Mouse (Mus musculus) stomach, embryonic 14.5 days (tissue): ENCODE results near the gene Cdh16. TPM values are rescaled to one million over a fixed set of nuclear protein-coding genes. Genes with fewer than 3 reads are reported as not detected.
"Not testable (repeated sequence)": the region's sequence is repeated elsewhere in the genome, so short reads cannot be mapped to it uniquely, and the experiment has no call there.

Source experiments
- ATAC-seq: fragments of 200-750 bp; cut with Nextera tagmentation; 2 replicates; pipeline ENCODE4 v1.8.0; 2017; ENCODE audit warnings: low read depth, moderate TSS enrichment; ENCODE audit not compliant: insufficient number of reproducible peaks, insufficient read depth, low FRiP score
- H3K27ac ChIP-seq: fragments of 300-500 bp; sonication (generic); 2 replicates; pipeline ENCODE4 v1.5.1; 2014; ENCODE audit warnings: mild to moderate bottlenecking, low read length, moderate library complexity, mixed read lengths
- H3K27me3 ChIP-seq: fragments of 300-500 bp; sonication (generic); 2 replicates; pipeline ENCODE4 v1.6.1; 2014; ENCODE audit warnings: low read length, control low read depth, mixed read lengths; ENCODE audit not compliant: control insufficient read depth, insufficient read depth
- H3K36me3 ChIP-seq: fragments of 300-500 bp; sonication (generic); 2 replicates; pipeline ENCODE4 v1.6.1; 2014; ENCODE audit warnings: mild to moderate bottlenecking, control low read depth, low read length, moderate library complexity, mixed read lengths; ENCODE audit not compliant: control insufficient read depth, insufficient read depth
- H3K4me1 ChIP-seq: fragments of 300-500 bp; sonication (generic); 2 replicates; pipeline ENCODE4 v1.6.1; 2014; ENCODE audit warnings: low read length, control low read depth, mixed read lengths; ENCODE audit not compliant: control insufficient read depth, insufficient read depth
- H3K4me2 ChIP-seq: fragments of 300-500 bp; sonication (generic); replicated peaks from 2 replicates; pipeline ENCODE4 v1.6.1; 2014; ENCODE audit warnings: low read depth, low read length, control low read depth
- H3K4me3 ChIP-seq: fragments of 300-500 bp; sonication (generic); 2 replicates; pipeline ENCODE4 v1.5.1; 2014; ENCODE audit warnings: low read depth, low read length, control low read depth
- H3K9ac ChIP-seq: fragments of 300-500 bp; sonication (generic); replicated peaks from 2 replicates; pipeline ENCODE4 v1.6.1; 2014; ENCODE audit warnings: low read depth, mild to moderate bottlenecking, control low read depth, low read length, moderate library complexity, mixed read lengths
- H3K9me3 ChIP-seq: fragments of 300-500 bp; sonication (generic); 2 replicates; pipeline ENCODE4 v1.6.1; 2016; ENCODE audit warnings: low read depth, low read length, control low read depth; ENCODE audit not compliant: control insufficient read depth
- WGBS: fragments of 180-500 bp; shearing (Covaris S2); extraction: QIAGEN DNeasy Blood & Tissue Kit; methylation state at CpG from one replicate; pipeline ENCODE4 v1.1.7; 2014; 5-methylcytosine and 5-hydroxymethylcytosine counted together
- polyA plus RNA-seq: library from polyadenylated mRNA; unstranded; fragments of >200 nt; fragmentation: Nextera tagmentation; extraction: Ambion mirVana; gene quantifications from 2 replicates; pipeline ENCODE4 v1.2.1, GENCODE M21; 2014

Cdh16 gene
- 4.9 and 6.0 TPM in 2 replicates for polyA plus RNA-seq

DNA sequence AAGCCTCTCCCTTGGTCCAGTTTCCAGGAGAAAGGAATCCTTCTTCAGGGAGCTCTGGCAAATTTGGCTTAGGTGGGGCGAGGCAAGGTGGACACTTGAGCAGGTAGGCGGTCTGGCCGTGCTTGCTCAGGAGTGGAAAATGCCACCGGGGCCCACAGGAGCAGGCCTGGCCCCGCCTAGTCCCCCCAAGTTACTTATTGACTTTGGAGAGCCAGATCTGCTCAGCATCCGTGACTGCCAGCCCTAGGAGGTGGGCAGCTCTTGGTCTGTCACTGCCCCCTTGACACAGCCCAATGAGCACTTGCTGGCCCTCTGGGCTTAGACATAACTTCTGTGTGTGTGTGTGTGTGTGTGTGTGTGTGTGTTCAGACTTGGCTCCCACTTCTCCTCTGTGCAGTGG, at the start of gene Cdh16:
TSS of gene Cdh16 (minus strand) at position 236 of the 400 bp plus-strand sequence.
- H3K27me3 ChIP-seq: no peaks in the 10 kb centered on the region
- H3K4me3 ChIP-seq: no peak within 1 kb of the TSS
- H3K36me3 ChIP-seq: no peaks in the 10 kb centered on the region
- no peak within 1 kb of the TSS for H3K4me2 ChIP-seq
- H3K27ac ChIP-seq: no peak within 1 kb of the TSS
- no peak within 1 kb of the TSS for H3K9ac ChIP-seq
- 54% methylated on average over 6 of the region's 6 CpGs for WGBS
- H3K4me1 ChIP-seq: no peaks in the 10 kb centered on the region
- peak; percentile 66 for ATAC-seq
- no peaks in the 10 kb centered on the region for H3K9me3 ChIP-seq

DNA sequence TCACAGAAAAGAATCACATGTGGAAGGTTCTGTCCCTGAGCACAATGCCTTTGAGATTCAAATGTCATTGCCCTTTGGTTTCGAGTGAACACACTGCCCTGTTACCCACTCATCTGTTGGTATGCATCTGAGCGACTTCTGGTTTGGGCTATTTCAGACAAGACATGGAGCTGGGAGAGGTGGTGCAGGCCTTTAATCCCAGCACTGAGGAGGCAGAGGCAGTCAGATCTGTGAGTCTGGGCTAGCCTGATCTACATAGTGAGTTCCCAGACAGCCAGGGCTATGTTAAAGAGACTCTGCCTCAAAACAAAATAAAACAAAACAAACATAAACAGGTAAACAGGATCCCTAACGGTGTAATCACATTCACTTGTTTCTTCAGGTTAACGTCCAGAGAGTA, 31.4 kb upstream of the Cdh16 start:
- Histone ChIP-seq H3K27me3 (no peaks in the 10 kb centered on the region), H3K27ac (no peak overlapping the region), H3K4me2 (no peak overlapping the region), H3K4me3 (no peak overlapping the region), H3K4me1 (no peaks in the 10 kb centered on the region), H3K36me3 (no peaks in the 10 kb centered on the region), H3K9me3 (no peaks in the 10 kb centered on the region), H3K9ac (no peak overlapping the region)
- ATAC-seq: no peak
- WGBS: 73% methylated on average over 4 of the region's 4 CpGs

DNA sequence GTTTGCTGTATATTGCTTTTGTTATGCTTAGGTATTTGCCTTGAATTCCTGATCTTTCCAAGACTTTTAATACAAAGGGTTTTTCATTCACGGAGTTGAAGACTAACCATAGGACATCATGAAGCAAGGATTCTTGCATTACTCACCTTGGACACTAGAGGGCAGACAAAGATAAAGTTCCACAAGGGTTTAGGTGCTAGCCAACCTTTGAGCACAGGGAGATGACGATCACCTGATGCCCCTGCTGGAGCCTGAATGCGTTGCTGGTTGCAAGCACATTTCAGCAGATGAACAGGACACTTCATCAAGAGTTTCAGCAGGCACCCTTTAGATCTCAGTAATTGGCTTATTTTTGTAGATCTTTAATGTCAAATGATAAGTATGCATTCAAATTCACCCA, 30.8 kb upstream of the Cdh16 start:
- WGBS: 3% methylated on average over 3 of the region's 3 CpGs
- Histone ChIP-seq H3K9ac (no peak overlapping the region), H3K27me3 (no peaks in the 10 kb centered on the region), H3K4me2 (no peak overlapping the region), H3K4me3 (no peak overlapping the region), H3K4me1 (no peaks in the 10 kb centered on the region), H3K36me3 (no peaks in the 10 kb centered on the region), H3K27ac (no peak overlapping the region), H3K9me3 (no peaks in the 10 kb centered on the region)
- ATAC-seq: 0 out of 2 replicates have a peak, but pooled peaks have one; percentile 65

DNA sequence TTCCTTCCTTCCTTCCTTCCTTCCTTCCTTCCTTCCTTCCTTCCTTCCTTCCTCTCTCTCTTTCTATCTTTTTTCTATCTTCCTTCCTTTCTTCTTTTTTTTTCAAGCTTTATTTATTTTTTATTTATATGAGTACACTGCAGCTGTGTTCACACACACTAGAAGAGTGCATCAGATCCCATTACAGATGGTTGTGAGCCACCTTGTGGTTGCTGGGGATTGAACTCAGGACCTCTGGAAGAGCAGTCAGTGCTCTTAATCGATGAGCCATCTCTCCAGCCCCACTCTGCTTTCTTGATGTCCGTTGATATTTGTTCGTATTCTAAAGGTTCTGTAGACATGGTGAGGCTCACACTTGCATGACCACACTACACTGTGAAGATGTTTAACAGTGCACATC, 20.0 kb upstream of the Cdh16 start:
- H3K4me2 ChIP-seq, ATAC-seq, H3K9ac ChIP-seq, H3K9me3 ChIP-seq, H3K36me3 ChIP-seq, H3K27me3 ChIP-seq, H3K27ac ChIP-seq, H3K4me3 ChIP-seq: not testable (repeated sequence)
- H3K4me1 ChIP-seq: peaks cover 13% of the 10 kb centered on the region
- WGBS: 68% methylated on average over 3 of the region's 3 CpGs

DNA sequence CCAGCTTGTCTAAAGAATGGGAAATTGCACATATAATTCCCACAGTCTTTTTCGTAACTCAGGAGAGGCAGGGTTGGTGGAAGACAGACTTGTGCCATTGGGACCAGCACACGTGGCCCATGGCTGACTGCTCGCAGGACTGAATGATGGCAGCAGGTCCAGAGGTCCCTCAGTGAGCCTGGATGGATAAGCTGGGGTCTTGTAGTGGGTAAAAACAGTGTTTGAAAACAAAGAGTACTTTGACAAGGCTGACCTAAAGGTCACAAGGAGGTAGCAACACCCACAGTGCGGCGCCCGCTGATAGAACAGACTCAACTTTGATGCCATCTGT, 18.1 kb upstream of the Cdh16 start:
- Histone ChIP-seq H3K36me3 (peaks cover 13% of the 10 kb centered on the region), H3K9me3 (no peaks in the 10 kb centered on the region), H3K9ac (peak overlapping the region; percentile 74; the same call in 1 of the 2 replicates), H3K27me3 (no peaks in the 10 kb centered on the region), H3K27ac (no peak overlapping the region; the same call in 1 of the 2 replicates), H3K4me2 (peak overlapping the region; percentile 90), H3K4me3 (peak overlapping the region; percentile 70), H3K4me1 (peaks cover 13% of the 10 kb centered on the region)
- ATAC-seq: no peak
- WGBS: 77% methylated on average over 6 of the region's 6 CpGs

DNA sequence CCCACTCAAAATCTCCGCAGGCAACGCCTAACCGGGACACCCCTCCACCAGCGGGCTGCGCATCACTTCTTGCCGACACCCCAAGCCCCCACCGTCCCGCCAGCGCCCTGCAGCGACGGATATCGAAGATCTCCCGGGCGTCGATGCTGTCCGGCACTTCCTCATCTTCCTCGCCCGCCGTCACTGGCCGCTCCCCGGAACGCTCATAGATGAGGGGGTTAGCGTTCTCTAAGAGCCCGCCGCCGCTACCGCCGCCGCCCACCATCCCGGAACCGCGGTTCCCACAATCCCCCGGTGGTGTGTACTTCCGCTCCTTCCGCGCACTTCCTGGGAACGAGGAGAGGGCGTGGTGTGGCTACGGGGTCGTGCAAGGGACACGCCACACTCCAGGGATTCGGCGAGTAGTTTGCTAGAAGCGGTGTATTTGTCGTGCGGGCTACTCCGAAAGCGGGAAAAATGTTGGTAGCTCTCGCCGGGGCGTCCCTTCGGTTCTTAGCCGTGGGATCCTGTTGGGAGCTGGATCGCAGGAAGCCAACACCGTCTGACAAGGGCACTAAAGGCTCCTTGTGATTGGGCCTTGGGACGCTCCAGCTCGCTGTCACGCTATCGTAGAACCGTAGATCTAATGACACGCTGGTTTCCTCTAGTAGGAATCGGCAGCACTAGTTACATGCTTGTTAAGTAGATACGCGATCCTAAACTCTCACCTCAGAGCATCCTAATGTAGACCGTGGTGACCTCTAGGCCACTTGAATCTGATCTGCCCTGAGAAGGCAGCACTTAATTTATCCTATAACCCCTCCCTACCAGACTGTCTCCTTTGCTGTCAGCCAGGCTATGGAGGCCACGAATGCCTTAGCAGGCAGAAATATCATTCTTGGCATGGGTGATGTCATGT, 17.5 kb upstream of the Cdh16 start, which contains the start of gene Ciao2b:
TSS of gene Ciao2b (minus strand) at position 540 of the 898 bp plus-strand sequence.
- peak; percentile 94 for ATAC-seq
- Histone ChIP-seq H3K4me3 (peak within 1 kb of the TSS; percentile 70), H3K27me3 (no peaks in the 10 kb centered on the region), H3K9ac (peak within 1 kb of the TSS; percentile 74), H3K9me3 (no peaks in the 10 kb centered on the region), H3K4me1 (peaks cover 13% of the 10 kb centered on the region), H3K27ac (peak within 1 kb of the TSS; percentile 64; the same call in 1 of the 2 replicates), H3K36me3 (peaks cover 15% of the 10 kb centered on the region), H3K4me2 (peak within 1 kb of the TSS; percentile 90)
- WGBS: under 1% methylated on average over 66 of the region's 66 CpGs

DNA sequence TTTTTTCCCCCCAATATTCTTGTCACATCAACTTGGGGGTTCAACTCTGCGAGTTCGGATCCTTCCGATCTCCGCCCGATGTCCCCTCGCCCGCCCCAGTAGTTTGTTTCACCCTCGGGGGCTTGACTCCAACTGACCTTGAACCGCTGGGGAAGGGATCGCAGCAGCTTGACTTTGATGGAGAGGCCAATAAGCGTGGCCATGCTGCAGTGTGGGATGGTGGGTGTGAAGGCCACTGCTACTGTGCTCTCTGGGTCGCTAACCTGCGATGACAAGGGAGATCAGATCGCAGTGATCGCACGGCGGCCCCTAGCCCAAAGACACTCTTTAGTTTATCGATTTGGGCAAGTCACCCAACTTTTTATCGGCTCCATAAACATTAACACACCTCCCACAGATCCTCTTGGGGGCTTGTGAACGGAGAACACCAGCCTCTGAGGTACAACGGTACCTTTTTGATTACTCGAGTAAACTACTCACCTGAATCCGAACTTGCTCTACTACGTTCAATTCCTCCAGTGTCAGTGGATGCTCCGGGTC, 16.7 kb upstream of the Cdh16 start:
- H3K4me2 ChIP-seq: peak overlapping the region; percentile 90
- ATAC-seq: no peak
- no peaks in the 10 kb centered on the region for H3K27me3 ChIP-seq
- peaks cover 13% of the 10 kb centered on the region for H3K4me1 ChIP-seq
- H3K36me3 ChIP-seq: peaks cover 16% of the 10 kb centered on the region
- 6% methylated on average over 25 of the region's 25 CpGs for WGBS
- H3K27ac ChIP-seq: no peak overlapping the region
- peak overlapping the region; percentile 70 for H3K4me3 ChIP-seq
- peak overlapping the region; percentile 74 for H3K9ac ChIP-seq
- no peaks in the 10 kb centered on the region for H3K9me3 ChIP-seq

DNA sequence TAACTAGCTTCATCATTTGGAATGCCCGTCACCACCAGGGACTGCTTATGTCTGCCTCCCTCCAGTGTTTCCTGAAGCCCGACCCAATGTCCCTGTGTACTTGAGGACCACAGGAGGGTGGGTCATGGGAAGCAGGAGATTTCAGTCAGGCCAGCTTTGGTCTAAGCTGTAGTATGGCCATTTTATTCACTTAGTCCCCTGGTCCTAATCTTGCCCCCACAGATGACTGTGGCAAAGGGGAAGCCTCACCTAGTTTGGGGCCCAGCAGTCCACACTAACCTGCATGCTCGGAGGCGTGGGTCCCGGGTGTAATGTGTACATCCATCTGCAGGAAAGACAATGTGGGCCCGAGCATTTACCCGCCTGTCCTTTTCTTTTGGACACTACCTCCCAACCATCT, 16.0 kb upstream of the Cdh16 start:
- Histone ChIP-seq H3K4me2 (peak overlapping the region; percentile 90), H3K9ac (peak overlapping the region; percentile 74), H3K36me3 (peaks cover 18% of the 10 kb centered on the region), H3K4me1 (peaks cover 13% of the 10 kb centered on the region), H3K27me3 (no peaks in the 10 kb centered on the region), H3K4me3 (peak overlapping the region; percentile 70), H3K9me3 (no peaks in the 10 kb centered on the region), H3K27ac (no peak overlapping the region)
- ATAC-seq: no peak
- WGBS: 81% methylated on average over 7 of the region's 7 CpGs
